Mouse (Mus musculus) left cerebral cortex, adult 2 months (tissue): ENCODE data around the gene Tap1. TPM values are rescaled to one million over a fixed set of nuclear protein-coding genes. Genes with fewer than 3 reads are reported as not detected.

Source experiments
- DNase-seq, 2 experiments: peaks; one replicate each; pipeline ENCODE4 v3.0.0; 2021 to 2022; ENCODE audit warnings: low spot score in 2 of 2, mixed read lengths in 1 of 2; ENCODE audit errors: extremely low spot score in 1 of 2
- H3K27ac ChIP-seq: fragments of 200-600 bp; 2 replicates; pipeline ENCODE4 v1.8.1; 2022
- H3K4me3 ChIP-seq: fragments of 200-600 bp; 2 replicates; pipeline ENCODE4 v1.8.1; 2022
- CTCF ChIP-seq: fragments of 200-600 bp; IDR thresholded peaks from 2 replicates; pipeline ENCODE4 v1.8.1; 2022; ENCODE audit warnings: antibody characterized with exemption, mild to moderate bottlenecking, moderate library complexity
- intact Hi-C: fragments of 180-260 bp; cut with DNase I; formaldehyde crosslinking; loops from one replicate; pipeline ENCODE4 v1.15.1; 2025
- total RNA-seq, 2 experiments: library from RNA; stranded (reverse); gene quantifications; 2 replicates each; pipeline ENCODE4 v1.2.3; 2021

Gene Tap1
- total RNA-seq, 2 experiments from 2014 or later, result 2.1 to 3.4 TPM

DNA sequence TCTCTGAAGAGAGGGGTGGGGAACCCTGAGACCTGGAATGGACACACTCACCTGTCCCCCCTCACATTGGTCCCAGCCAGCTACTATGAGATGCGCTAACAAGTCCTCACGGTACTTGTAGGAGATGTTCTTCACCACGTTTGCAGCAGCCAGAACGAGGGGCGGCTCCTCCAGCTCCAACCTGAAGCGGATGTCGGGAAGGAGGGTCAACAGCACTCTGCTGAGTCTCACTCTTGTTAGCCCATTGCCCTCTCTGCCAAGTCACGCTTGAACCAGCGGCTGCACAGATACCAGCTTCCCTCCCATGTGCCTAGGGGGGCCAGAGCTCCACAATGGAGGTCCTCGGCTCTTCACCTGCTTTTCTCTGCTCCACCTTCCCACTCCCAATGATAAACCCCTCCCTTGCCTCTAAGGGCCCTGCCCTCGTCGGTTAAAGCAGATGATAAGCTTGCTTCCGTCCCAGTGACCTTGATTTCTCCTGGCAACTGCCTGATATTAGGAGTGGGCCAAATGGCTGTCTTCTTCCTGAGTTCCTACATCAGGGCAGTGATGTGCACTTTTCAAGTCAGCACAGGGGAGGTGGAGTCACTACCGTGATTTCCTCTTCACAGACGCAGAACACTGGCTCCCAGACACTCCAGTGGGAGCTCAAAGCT lies 3.7 kb upstream of the Tap1 start:
- no peak for TF ChIP-seq CTCF
- intact Hi-C loops, result no loop called here

GRCm38 (mm10) chr17:34185526-34185925 lies 1.8 kb upstream of the Tap1 start:
- no peak for TF ChIP-seq CTCF
- no peak for DNase-seq
- intact Hi-C loops, result no loop called here
- Histone ChIP-seq H3K27ac (no peak overlapping the region), H3K4me3 (no peak overlapping the region)

More for the DNA sequence above, 3.7 kb upstream of the Tap1 start:
- Histone ChIP-seq H3K27ac (no peak overlapping the region), H3K4me3 (no peak overlapping the region)
- DNase-seq, result no peak

DNA sequence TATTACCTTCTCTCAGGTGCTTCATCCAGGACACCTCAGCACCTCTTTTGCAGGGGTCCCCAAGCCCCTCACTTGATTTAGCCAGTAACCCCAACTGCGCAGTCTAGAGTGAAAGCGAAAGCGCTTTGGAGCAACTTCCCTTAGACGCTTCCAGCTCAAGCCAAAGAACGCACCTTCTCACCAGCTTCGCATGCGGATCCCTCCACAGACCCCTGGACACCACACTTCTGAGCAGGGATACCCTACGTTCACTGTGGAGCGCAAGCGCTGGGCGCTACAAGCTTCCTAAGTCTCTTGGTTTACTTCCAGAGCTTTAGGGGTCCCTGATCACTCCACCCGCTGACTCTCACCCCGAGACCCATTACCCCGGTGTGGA lies 480 bp upstream of the Tap1 start:
- intact Hi-C loops, result no loop called here
- DNase-seq, result no peak
- Histone ChIP-seq H3K4me3 (peak overlapping the region; percentile 68), H3K27ac (peak overlapping the region; percentile 42)
- TF ChIP-seq CTCF, result no peak

DNA sequence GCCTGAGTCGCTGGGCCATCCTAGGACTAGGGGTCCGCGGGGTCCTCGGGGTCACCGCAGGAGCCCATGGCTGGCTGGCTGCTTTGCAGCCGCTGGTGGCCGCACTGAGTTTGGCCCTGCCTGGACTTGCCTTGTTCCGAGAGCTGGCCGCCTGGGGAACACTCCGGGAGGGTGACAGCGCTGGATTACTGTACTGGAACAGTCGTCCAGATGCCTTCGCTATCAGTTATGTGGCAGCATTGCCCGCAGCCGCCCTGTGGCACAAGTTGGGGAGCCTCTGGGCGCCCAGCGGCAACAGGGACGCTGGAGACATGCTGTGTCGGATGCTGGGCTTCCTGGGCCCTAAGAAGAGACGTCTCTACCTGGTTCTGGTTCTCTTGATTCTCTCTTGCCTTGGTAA lies 657 bp downstream of the Tap1 start:
- TF ChIP-seq CTCF, result no peak
- Histone ChIP-seq H3K4me3 (peak overlapping the region; percentile 68), H3K27ac (peak overlapping the region; percentile 42; the same call in 1 of the 2 replicates)
- DNase-seq, result no peak
- intact Hi-C loops, result no loop called here

- Histone ChIP-seq H3K27ac (no peak overlapping the region), H3K4me3 (no peak overlapping the region)
- no peak for DNase-seq
- intact Hi-C loops, result no loop called here
- TF ChIP-seq CTCF, result no peak
Measured at GRCm38 (mm10) chr17:34188986-34189385, 1.6 kb downstream of the Tap1 start.

DNA sequence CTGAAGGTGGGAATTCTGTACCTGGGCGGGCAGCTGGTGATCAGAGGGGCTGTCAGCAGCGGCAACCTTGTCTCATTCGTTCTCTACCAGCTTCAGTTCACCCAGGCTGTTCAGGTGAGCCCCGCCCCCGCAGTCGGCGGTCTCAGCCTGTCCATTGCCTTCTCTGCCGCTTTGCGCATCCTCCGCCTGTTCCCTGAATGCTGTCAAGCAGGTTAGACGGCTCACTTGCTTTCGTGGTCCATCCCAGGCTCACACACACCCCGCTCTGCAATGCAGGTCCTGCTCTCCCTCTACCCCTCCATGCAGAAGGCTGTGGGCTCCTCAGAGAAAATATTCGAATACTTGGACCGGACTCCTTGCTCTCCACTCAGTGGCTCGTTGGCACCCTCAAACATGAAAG lies 5.5 kb downstream of the Tap1 start:
- no peak overlapping the region for H3K4me3 ChIP-seq
- intact Hi-C loops, result no loop called here
- no peak for TF ChIP-seq CTCF
- DNase-seq, result no peak
- no peak overlapping the region for H3K27ac ChIP-seq

DNA sequence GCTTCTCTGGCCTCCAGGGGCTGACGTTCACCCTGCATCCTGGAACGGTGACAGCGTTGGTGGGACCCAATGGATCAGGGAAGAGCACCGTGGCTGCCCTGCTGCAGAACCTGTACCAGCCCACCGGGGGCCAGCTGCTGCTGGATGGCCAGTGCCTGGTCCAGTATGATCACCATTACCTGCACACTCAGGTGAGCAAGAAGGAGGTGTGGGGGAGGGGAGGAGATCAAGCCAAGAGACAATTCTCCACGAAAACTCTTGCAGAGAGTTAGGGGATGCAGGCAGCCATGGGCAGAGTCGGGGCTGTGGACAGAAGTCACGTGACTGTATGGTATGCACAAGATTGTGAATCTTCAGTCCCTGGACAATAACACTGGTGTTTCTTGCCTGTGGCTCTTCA lies 6.1 kb downstream of the Tap1 start:
- TF ChIP-seq CTCF, result no peak
- no peak for DNase-seq
- Histone ChIP-seq H3K4me3 (no peak overlapping the region), H3K27ac (no peak overlapping the region)
- intact Hi-C loops, result no loop called here

DNA sequence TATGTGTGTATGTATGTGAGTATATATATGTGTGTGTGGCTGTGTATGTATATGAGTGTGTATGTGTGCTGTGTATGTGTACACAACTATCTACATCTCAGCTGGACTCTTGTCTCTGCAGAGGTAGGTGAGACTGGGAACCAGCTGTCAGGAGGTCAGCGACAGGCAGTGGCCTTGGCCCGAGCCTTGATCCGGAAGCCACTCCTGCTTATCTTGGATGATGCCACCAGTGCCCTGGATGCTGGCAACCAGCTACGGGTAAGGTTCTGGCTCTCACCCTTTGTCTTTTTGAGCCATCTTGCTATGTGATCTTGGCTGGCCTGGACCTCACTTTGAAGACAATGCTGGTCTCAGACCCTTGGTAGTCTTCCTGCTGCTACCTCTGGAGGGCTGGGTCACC lies 7.4 kb downstream of the Tap1 start:
- intact Hi-C loops, result no loop called here

DNA sequence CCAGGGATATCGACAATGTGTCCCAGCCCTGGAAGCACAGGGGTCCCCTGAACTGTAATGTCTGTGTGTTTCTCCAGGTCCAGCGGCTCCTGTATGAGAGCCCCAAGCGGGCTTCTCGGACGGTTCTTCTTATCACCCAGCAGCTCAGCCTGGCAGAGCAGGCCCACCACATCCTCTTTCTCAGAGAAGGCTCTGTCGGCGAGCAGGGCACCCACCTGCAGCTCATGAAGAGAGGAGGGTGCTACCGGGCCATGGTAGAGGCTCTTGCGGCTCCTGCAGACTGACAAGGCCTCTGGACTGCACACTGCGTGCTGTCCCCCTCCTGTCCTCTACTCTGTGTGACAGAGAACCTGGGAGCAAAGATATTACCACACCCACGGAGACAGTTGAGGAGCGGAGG lies 9.1 kb downstream of the Tap1 start:
- no peak for TF ChIP-seq CTCF
- no peak for DNase-seq
- no peak overlapping the region for H3K27ac ChIP-seq
- intact Hi-C loops, result no loop called here
- H3K4me3 ChIP-seq, result no peak overlapping the region

More for the DNA sequence above, 7.4 kb downstream of the Tap1 start:
- no peak overlapping the region for H3K4me3 ChIP-seq
- DNase-seq, result no peak
- no peak for TF ChIP-seq CTCF
- no peak overlapping the region for H3K27ac ChIP-seq

- peak within 1 kb of the TSS; percentile 52 for H3K4me3 ChIP-seq
- intact Hi-C loops, result no loop called here
- peak; percentile 77 to 84 for DNase-seq
- TF ChIP-seq CTCF, result no peak
- H3K27ac ChIP-seq, result no peak within 1 kb of the TSS
Measured at GRCm38 (mm10) chr17:34196941-34197894, 9.9 kb downstream of the Tap1 start, which contains the start of gene Psmb8. Gene Psmb8 (plus strand): TSS chr17:34197721.

- TF ChIP-seq CTCF, result no peak
- peak overlapping the region; percentile 52 for H3K4me3 ChIP-seq
- DNase-seq, result no peak
- intact Hi-C loops, result no loop called here
- no peak overlapping the region for H3K27ac ChIP-seq
Measured at GRCm38 (mm10) chr17:34197904-34198520, 10.7 kb downstream of the Tap1 start.

DNA sequence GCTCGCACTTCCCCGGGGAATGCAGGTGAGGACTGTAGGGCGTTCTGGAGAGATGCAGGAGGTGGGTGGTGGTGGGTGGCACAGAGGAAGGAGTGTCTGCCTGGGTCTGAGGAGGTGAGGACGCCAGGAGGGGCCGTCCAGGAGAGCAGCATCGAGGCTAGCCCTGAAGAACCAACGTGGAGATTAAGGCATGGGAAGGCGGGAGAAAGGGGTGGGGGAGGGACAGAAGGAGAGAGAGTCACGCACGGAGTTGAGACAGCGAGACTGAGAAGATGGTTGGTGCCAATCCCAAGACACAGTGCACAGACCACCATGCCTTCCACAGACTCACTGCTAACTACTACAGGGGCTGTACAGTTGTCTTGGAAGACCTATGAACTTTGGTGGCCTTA lies 11.2 kb downstream of the Tap1 start:
- H3K27ac ChIP-seq, result no peak overlapping the region
- TF ChIP-seq CTCF, result no peak
- intact Hi-C loops, result no loop called here
- DNase-seq, result no peak
- peak overlapping the region; percentile 52 for H3K4me3 ChIP-seq
